Mouse (Mus musculus) colon, adult 2 months (tissue): ENCODE measurements around the gene Gm2888. TPM values are rescaled to one million over a fixed set of nuclear protein-coding genes. Genes with fewer than 3 reads are reported as not detected.

ENCODE experiments used
- polyA plus RNA-seq: library from polyadenylated mRNA; depleted of rRNA; stranded (reverse); fragments of >200 nt; gene quantifications from 2 replicates; pipeline ENCODE4 v1.2.3, GENCODE M21; 2012; rRNA removed

The Gm2888 gene
- not detected in 2 replicates for polyA plus RNA-seq

DNA sequence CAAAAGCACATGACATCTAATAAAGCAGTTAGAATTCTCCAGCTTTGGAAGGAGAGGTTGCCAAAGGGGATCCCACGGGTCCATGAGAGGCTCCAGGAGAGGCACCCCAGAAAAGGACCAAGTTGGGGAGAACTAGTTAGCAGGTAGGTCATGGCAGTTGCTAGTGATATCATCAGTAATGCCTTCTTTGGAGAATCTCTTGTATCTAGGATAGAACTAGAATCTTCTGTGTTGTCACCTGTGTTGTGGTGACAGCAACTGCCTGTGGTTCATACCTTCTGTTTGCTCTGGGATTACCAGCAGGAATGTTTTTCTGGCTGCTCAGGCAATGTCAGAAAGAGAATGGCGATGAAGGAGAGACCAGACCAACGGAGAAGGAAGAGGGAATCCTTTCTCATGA, at the start of gene Gm2888:
Gene Gm2888, plus strand, starts transcription at position 301 of the 400 bp plus-strand sequence.

DNA sequence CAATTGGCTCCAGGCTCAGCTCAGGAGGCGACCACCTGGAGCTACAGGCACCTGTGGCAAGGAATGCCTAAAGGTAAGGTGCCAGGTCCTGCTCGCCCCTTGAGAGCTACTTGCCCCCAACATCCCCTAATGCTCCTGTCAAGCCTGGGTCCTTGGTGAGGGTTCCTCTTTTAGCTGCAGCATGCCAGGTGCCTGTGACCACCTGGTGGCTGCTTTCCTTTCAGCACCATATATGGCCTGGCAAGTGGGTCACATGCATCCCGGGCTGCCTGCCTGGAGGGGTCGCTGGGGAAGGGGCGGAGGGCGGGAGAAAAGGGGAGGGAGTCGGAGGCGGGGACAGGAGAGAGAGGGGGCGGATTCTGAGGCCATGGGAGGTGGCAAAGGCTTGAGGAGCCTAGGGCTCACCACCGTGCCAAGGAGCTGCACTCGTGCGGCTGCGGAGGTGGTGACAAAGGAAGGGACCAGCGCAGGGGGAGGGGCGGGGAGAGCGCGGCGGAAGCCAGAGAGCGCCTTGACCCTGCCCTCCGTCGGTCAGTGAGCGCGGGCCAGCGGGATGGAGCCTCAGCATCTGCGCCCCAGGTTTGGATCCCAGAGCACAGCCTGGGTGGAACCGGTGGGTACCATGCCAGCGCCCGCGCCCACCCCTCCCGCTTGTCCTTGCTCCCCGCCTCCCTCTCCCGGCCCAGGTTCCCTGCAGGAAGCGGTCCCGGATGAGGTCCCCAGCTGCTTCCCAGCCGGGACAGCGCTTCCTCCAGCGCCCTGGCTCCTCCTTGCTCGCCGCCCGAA, 19.1 kb downstream of the Gm2888 start, which contains the start of gene Gm2897:
Gene Gm2897, plus strand, starts transcription at position 559 of the 786 bp plus-strand sequence.

Other genes starting within 250 kb of the Gm2888 start
- gene Gm2897, start 19.3 kb downstream of the Gm2888 start, polyA plus RNA-seq, result not detected in 2 replicates
- gene Gm10340, start 104.0 kb downstream of the Gm2888 start, polyA plus RNA-seq, result not detected in 2 replicates
- not detected in 2 replicates for gene Gm5795, start 158.3 kb downstream of the Gm2888 start, polyA plus RNA-seq
- not detected in 2 replicates for gene D830030K20Rik, start 178.5 kb downstream of the Gm2888 start, polyA plus RNA-seq